Mouse (Mus musculus) kidney, postnatal 0 days (tissue): ENCODE measurements around the gene Olfr1417. TPM values are rescaled to one million over a fixed set of nuclear protein-coding genes. Genes with fewer than 3 reads are reported as not detected.

Experiments used
- ATAC-seq: fragments of 200-750 bp; cut with Nextera tagmentation; replicated peaks from 2 replicates; pipeline ENCODE4 v1.8.0; 2017; ENCODE audit warnings: low read depth, moderate number of reproducible peaks, moderate TSS enrichment, moderate library complexity; ENCODE audit not compliant: low FRiP score
- DNase-seq: peaks from one replicate; pipeline ENCODE4 v3.0.0-alpha.2; 2016; ENCODE audit warnings: low spot score
- H3K27ac ChIP-seq: fragments of 300-500 bp; sonication (generic); 2 replicates; pipeline ENCODE4 v1.5.1; 2014; ENCODE audit warnings: mild to moderate bottlenecking
- H3K27me3 ChIP-seq: fragments of 300-500 bp; sonication (generic); 2 replicates; pipeline ENCODE4 v1.6.1; 2014; ENCODE audit warnings: low read length, mixed read lengths; ENCODE audit not compliant: insufficient read depth
- H3K36me3 ChIP-seq: fragments of 300-500 bp; sonication (generic); 2 replicates; pipeline ENCODE4 v1.6.1; 2014; ENCODE audit warnings: low read length, mixed read lengths; ENCODE audit not compliant: insufficient read depth
- H3K4me1 ChIP-seq: fragments of 300-500 bp; sonication (generic); replicated peaks from 2 replicates; pipeline ENCODE4 v1.6.1; 2014; ENCODE audit warnings: antibody characterized with exemption, low read length, mixed read lengths; ENCODE audit not compliant: insufficient read depth
- H3K4me2 ChIP-seq: fragments of 300-500 bp; sonication (generic); 2 replicates; pipeline ENCODE4 v1.6.1; 2014; ENCODE audit warnings: mild to moderate bottlenecking, low read length, moderate library complexity, mixed read lengths
- H3K4me3 ChIP-seq: fragments of 300-500 bp; sonication (generic); replicated peaks from 2 replicates; pipeline ENCODE4 v1.5.1; 2014; ENCODE audit warnings: low read depth, low read length
- H3K9ac ChIP-seq: fragments of 300-500 bp; sonication (generic); 2 replicates; pipeline ENCODE4 v1.6.1; 2014; ENCODE audit warnings: low read depth, low read length
- H3K9me3 ChIP-seq: fragments of 300-500 bp; sonication (generic); replicated peaks from 2 replicates; pipeline ENCODE4 v1.6.1; 2016; ENCODE audit warnings: low read length, inconsistent platforms, mixed read lengths
- CTCF ChIP-seq: IDR thresholded peaks from 2 replicates; pipeline ENCODE4 v1.5.1; 2016; ENCODE audit warnings: antibody characterized with exemption, low read depth, mild to moderate bottlenecking, moderate library complexity
- WGBS: fragments of 180-500 bp; shearing (Covaris S2); extraction: QIAGEN DNeasy Blood & Tissue Kit; methylation state at CpG from one replicate; pipeline ENCODE4 v1.1.7; 2014; 5-methylcytosine and 5-hydroxymethylcytosine counted together
- polyA plus RNA-seq: library from polyadenylated mRNA; unstranded; fragments of >200 nt; fragmentation: Nextera tagmentation; extraction: Ambion mirVana; gene quantifications from 2 replicates; pipeline ENCODE4 v1.2.1, GENCODE M21; 2015

Gene Olfr1417
- polyA plus RNA-seq, 1 experiment from 2014 or later: not detected

DNA sequence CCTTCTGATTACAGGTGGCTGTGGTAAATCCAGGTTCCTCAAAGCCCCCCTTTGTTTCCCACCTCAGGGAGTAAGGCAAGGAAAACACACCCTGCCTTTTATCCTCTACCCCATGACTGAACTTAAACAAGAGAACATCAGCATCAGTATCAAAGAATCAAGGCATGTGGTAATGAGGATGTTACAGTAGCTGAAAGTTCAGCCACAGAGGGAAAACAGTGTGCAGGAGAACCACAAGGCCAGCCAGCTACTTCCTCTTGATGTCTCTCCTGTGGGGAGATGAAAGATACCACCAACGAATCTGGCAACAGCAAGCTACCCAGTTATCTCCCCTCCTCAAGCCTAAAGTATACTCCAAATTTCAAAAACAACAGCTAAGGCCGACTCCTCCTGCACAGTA lies 31.8 kb downstream of the Olfr1417 start:
- ATAC-seq: no peak
- H3K9me3 ChIP-seq: no peaks in the 10 kb centered on the region
- no peak overlapping the region for H3K9ac ChIP-seq
- 0 out of 2 replicates have a peak, but pooled peaks cover 1% of the 10 kb centered on the region for H3K36me3 ChIP-seq
- no peak overlapping the region for H3K27ac ChIP-seq
- TF ChIP-seq CTCF: no peak
- no peak overlapping the region for H3K4me2 ChIP-seq
- 75% methylated on average over 2 of the region's 2 CpGs for WGBS
- DNase-seq: no peak
- no peaks in the 10 kb centered on the region for H3K27me3 ChIP-seq
- no peaks in the 10 kb centered on the region for H3K4me1 ChIP-seq
- no peak overlapping the region for H3K4me3 ChIP-seq

DNA sequence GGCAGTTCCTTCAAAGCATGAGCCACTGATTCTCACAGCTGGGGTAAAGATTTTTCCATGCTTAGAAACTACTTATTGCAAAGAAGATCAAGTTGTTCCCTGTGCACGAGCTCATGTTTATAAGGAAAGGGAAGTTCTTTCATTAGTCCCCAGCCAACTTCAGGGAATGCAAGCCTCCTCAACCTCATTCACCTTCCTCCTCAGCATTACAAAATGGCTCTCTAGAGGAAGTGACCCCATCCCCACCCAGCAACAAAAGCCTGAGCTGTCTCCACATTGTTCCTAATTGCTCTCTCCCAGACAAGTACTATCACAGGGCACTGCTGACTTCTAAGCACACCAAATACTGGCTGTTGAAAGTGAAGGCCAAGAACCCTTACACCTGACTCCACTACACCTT lies 34.6 kb downstream of the Olfr1417 start:
- Histone ChIP-seq H3K4me1 (no peaks in the 10 kb centered on the region), H3K27ac (no peak overlapping the region), H3K9ac (no peak overlapping the region), H3K9me3 (no peaks in the 10 kb centered on the region), H3K4me3 (no peak overlapping the region), H3K36me3 (0 out of 2 replicates have a peak, but pooled peaks cover 3% of the 10 kb centered on the region), H3K4me2 (no peak overlapping the region), H3K27me3 (no peaks in the 10 kb centered on the region)
- 40% methylated on average over 1 of the region's 1 CpGs for WGBS
- no peak for ATAC-seq
- no peak for TF ChIP-seq CTCF
- DNase-seq: no peak

DNA sequence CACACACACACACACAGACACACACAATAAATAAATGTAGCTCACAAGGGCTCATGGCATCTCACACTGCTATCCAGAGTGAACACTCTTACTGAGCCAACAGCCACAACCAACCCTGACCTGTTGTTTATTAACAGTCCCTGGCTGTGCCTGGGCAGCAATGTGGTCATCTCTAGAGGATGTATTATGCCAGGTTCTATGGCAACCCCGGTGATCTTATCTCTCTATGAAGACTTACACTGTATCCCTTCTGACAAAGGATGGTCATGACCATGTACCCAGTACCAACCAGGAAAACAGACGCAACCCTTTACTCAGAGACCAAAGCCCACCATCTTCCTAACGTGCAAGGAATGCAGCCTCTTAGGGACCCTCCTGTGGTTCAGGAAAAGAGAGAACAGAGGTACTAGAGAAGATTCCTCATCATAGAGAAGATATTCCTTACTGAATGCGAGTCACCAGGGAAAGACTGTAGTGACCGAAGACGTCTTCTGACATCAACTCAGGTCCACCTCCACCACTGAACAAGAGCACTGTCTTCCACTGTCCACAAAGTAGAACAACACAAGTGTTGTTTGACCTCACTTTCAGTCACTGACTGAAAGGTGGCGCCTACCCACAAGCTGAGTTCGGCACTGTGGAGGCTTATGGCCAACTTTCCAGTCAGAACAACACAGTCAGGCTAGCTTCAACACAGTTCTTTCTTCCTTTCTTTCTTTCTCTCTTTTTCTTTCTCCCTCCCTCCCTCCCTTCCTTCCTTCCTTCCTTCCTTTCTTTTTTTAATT lies 38.3 kb downstream of the Olfr1417 start:
- Histone ChIP-seq H3K9me3 (no peaks in the 10 kb centered on the region), H3K4me2 (no peak overlapping the region), H3K27me3 (no peaks in the 10 kb centered on the region), H3K9ac (no peak overlapping the region), H3K27ac (no peak overlapping the region), H3K4me1 (no peaks in the 10 kb centered on the region), H3K4me3 (no peak overlapping the region), H3K36me3 (0 out of 2 replicates have a peak, but pooled peaks cover 3% of the 10 kb centered on the region)
- peak; percentile 79 for ATAC-seq
- 74% methylated on average over 8 of the region's 8 CpGs for WGBS
- peak; percentile 41; the same call in 1 of the 2 replicates for TF ChIP-seq CTCF
- peak; percentile 28 for DNase-seq

DNA sequence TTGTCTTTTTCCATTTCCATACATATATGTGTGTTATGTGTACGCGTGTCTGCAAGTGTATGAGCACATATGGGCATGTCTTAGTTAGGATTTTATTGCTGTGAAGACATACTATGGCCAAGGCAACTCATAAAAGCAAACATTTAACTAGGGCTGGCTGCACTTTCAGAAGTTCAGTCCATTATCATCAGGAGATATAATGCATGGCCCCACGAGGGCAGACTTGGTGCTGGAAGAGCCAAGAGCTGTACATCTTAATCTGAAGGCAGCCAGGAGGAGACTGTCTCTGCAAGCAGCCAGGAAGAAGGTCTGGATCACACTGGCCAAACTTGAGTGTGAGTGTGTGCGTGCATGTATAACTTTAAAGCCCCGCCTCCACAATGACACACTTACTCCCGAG lies 44.6 kb downstream of the Olfr1417 start:
- no peak for TF ChIP-seq CTCF
- H3K4me3 ChIP-seq: no peak overlapping the region
- H3K9ac ChIP-seq: no peak overlapping the region
- DNase-seq: no peak
- H3K27me3 ChIP-seq: no peaks in the 10 kb centered on the region
- no peaks in the 10 kb centered on the region for H3K4me1 ChIP-seq
- no peak for ATAC-seq
- H3K9me3 ChIP-seq: no peaks in the 10 kb centered on the region
- no peaks in the 10 kb centered on the region for H3K36me3 ChIP-seq
- 76% methylated on average over 6 of the region's 6 CpGs for WGBS
- no peak overlapping the region for H3K4me2 ChIP-seq
- no peak overlapping the region for H3K27ac ChIP-seq

DNA sequence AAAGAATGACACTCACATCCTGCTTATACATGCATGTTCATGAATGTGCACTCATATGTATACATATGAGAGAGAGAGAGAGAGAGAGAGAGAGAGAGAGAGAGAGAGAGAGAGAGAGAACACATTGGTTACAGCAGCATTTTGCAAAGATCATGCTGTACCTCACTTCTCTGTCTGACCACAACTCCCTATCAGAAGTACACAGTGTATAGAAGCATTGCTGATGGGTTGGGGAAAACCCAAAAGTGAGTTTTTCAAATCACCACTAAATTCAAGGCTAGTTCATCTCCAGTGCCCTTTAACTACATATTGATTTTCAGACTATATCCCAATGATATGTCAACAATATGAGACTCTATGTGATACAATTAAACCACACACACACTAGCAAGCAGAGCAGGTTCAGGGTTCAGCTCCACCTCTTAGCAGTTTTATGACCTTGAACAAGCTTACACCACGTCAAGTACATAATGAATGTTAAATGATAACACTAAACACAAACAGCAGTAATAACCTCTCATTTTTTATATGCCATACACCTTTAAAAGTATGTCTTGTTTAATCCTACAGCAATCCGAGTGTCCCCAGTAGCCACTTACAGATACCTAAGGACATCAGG lies 45.2 kb downstream of the Olfr1417 start:
- no peaks in the 10 kb centered on the region for H3K9me3 ChIP-seq
- 81% methylated on average over 2 of the region's 2 CpGs for WGBS
- no peaks in the 10 kb centered on the region for H3K36me3 ChIP-seq
- H3K27ac ChIP-seq: no peak overlapping the region
- DNase-seq: no peak
- no peak for ATAC-seq
- no peaks in the 10 kb centered on the region; the same call in 1 of the 2 replicates for H3K4me1 ChIP-seq
- TF ChIP-seq CTCF: no peak
- H3K9ac ChIP-seq: no peak overlapping the region
- H3K27me3 ChIP-seq: no peaks in the 10 kb centered on the region
- H3K4me3 ChIP-seq: no peak overlapping the region
- no peak overlapping the region for H3K4me2 ChIP-seq

DNA sequence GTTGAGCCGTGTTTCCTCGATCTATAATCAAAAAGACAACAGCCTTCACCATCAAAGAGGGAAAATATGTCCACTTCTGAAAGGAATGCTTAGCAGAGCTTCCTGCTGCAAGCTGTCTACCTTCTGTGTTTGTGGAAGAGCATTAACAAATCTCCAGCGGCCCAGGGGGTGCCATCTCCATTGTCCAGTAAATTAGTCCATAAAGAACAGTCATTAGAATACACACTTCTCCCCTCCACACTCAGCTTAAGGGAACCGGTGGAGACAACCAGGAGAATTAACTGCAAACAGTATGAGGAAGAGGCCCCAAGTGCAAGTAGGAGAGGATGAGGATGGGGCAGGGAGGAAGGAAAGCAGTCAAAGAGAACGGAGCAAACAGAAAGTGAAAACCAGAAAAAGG lies 47.2 kb downstream of the Olfr1417 start:
- Histone ChIP-seq H3K4me2 (no peak overlapping the region), H3K27me3 (no peaks in the 10 kb centered on the region), H3K9ac (no peak overlapping the region), H3K9me3 (no peaks in the 10 kb centered on the region), H3K36me3 (0 out of 2 replicates have a peak, but pooled peaks cover 3% of the 10 kb centered on the region), H3K4me1 (no peaks in the 10 kb centered on the region; the same call in 1 of the 2 replicates), H3K27ac (no peak overlapping the region), H3K4me3 (no peak overlapping the region)
- DNase-seq (no peak), ATAC-seq (no peak)
- 70% methylated on average over 5 of the region's 5 CpGs for WGBS
- no peak for TF ChIP-seq CTCF
